Mouse (Mus musculus): ENCODE measurements around the gene Msx1. TPM values are rescaled to one million over a fixed set of nuclear protein-coding genes. Genes with fewer than 3 reads are reported as not detected.

Gene Msx1
- polyA plus RNA-seq, 1 experiment from 2014 or later = 3.3 TPM

GRCm38 (mm10) chr5:37805291-37805690 lies 19.1 kb downstream of the Msx1 start:
- 85% methylated on average over 6 of the region's 6 CpGs for WGBS
- ATAC-seq (ENCODE audit: low read depth) = no peak
- Histone ChIP-seq H3K36me3 (ENCODE audit: control insufficient read depth, insufficient read depth, low read length) (no peaks in the 10 kb centered on the region), H3K4me2 (ENCODE audit: low read depth, low read length) (no peak overlapping the region), H3K27ac (ENCODE audit: low read length) (no peak overlapping the region), H3K27me3 (ENCODE audit: control insufficient read depth, insufficient read depth, low read depth, low read length) (no peaks in the 10 kb centered on the region; the same call in 1 of the 2 replicates), H3K4me3 (ENCODE audit: low read length) (no peak overlapping the region), H3K4me1 (replicated peaks; ENCODE audit: control insufficient read depth, insufficient read depth, low read length) (no peaks in the 10 kb centered on the region), H3K9me3 (ENCODE audit: control insufficient read depth, low read length) (no peaks in the 10 kb centered on the region), H3K9ac (ENCODE audit: low read length) (no peak overlapping the region)

DNA sequence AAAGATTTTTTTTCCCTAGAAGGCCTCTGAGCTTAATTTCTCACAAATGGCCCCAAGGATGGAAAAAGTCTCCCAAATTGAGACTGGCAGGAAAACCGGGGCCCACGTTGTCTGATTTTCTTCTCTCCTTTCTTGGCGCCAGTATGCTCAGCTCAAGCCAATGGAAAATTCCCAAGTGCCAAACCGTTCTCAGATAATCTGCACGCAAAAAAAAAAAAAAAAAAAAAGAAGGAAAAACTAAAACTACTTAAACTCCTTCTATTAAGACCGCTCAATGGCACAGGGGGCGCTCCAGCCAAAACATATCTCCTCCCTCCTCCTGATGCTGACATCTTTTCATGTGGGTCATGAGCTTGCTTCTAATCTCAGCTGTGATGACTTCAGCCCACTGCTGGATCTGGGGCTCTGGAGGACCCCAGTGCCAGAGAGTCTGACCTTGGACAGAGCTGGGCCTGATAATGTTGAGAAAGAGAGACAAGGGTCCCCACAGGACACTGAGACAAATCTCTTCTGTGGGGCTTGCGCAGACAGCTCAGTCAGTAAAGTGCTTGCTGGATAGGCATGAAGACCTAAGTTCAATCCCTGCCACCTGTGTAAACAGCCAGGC lies 19.8 kb downstream of the Msx1 start:
- H3K27me3 ChIP-seq (ENCODE audit: control insufficient read depth, insufficient read depth, low read depth, low read length) = no peaks in the 10 kb centered on the region; the same call in 1 of the 2 replicates
- no peaks in the 10 kb centered on the region for H3K36me3 ChIP-seq (ENCODE audit: control insufficient read depth, insufficient read depth, low read length)
- 64% methylated on average over 8 of the region's 8 CpGs for WGBS
- no peak overlapping the region for H3K9ac ChIP-seq (ENCODE audit: low read length)
- H3K9me3 ChIP-seq (ENCODE audit: control insufficient read depth, low read length) = no peaks in the 10 kb centered on the region
- H3K27ac ChIP-seq (ENCODE audit: low read length) = no peak overlapping the region
- H3K4me3 ChIP-seq (ENCODE audit: low read length) = no peak overlapping the region
- no peak overlapping the region for H3K4me2 ChIP-seq (ENCODE audit: low read depth, low read length)
- no peaks in the 10 kb centered on the region for H3K4me1 ChIP-seq (replicated peaks; ENCODE audit: control insufficient read depth, insufficient read depth, low read length)
- no peak for ATAC-seq (ENCODE audit: low read depth)

GRCm38 (mm10) chr5:37797251-37797650 lies 27.1 kb downstream of the Msx1 start:
- H3K36me3 ChIP-seq (ENCODE audit: control insufficient read depth, insufficient read depth, low read length) = no peaks in the 10 kb centered on the region
- H3K9me3 ChIP-seq (ENCODE audit: control insufficient read depth, low read length) = no peaks in the 10 kb centered on the region
- H3K4me1 ChIP-seq (replicated peaks; ENCODE audit: control insufficient read depth, insufficient read depth, low read length) = no peaks in the 10 kb centered on the region
- no peaks in the 10 kb centered on the region for H3K27me3 ChIP-seq (ENCODE audit: control insufficient read depth, insufficient read depth, low read depth, low read length)
- no peak overlapping the region for H3K27ac ChIP-seq (ENCODE audit: low read length)
- H3K4me3 ChIP-seq (ENCODE audit: low read length) = no peak overlapping the region
- no peak for ATAC-seq (ENCODE audit: low read depth)
- no peak overlapping the region for H3K4me2 ChIP-seq (ENCODE audit: low read depth, low read length)
- no peak overlapping the region for H3K9ac ChIP-seq (ENCODE audit: low read length)
- WGBS = 49% methylated on average over 6 of the region's 6 CpGs

GRCm38 (mm10) chr5:37796751-37797150 lies 27.6 kb downstream of the Msx1 start:
- H3K9ac ChIP-seq (ENCODE audit: low read length) = no peak overlapping the region
- WGBS = 74% methylated on average over 5 of the region's 5 CpGs
- H3K4me3 ChIP-seq (ENCODE audit: low read length) = no peak overlapping the region
- H3K36me3 ChIP-seq (ENCODE audit: control insufficient read depth, insufficient read depth, low read length) = no peaks in the 10 kb centered on the region
- no peak overlapping the region for H3K27ac ChIP-seq (ENCODE audit: low read length)
- H3K4me1 ChIP-seq (replicated peaks; ENCODE audit: control insufficient read depth, insufficient read depth, low read length) = no peaks in the 10 kb centered on the region
- no peak for ATAC-seq (ENCODE audit: low read depth)
- no peak overlapping the region for H3K4me2 ChIP-seq (ENCODE audit: low read depth, low read length)
- no peaks in the 10 kb centered on the region for H3K27me3 ChIP-seq (ENCODE audit: control insufficient read depth, insufficient read depth, low read depth, low read length)
- H3K9me3 ChIP-seq (ENCODE audit: control insufficient read depth, low read length) = no peaks in the 10 kb centered on the region

DNA sequence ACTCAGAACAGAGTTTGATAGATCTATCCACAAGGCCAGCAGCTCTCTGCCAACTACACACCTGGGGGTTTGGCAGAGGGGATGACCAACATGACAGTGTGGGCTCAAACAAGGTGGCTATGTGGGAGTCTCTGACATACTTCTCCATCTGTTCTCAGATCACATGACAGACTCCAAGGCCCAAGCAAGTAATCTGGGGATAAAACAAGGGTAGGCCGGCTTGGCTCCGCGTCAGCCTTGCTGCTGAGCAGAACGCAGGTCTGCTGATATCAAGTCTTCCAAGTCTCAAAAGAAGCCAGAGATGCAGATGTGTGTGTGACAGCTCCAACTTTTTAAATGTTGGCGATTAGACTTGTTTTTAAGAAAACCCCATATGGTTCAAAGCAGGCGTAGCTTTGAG lies 28.7 kb downstream of the Msx1 start:
- Histone ChIP-seq H3K4me1 (replicated peaks; ENCODE audit: control insufficient read depth, insufficient read depth, low read length) (no peaks in the 10 kb centered on the region), H3K36me3 (ENCODE audit: control insufficient read depth, insufficient read depth, low read length) (no peaks in the 10 kb centered on the region), H3K9ac (ENCODE audit: low read length) (no peak overlapping the region), H3K27me3 (ENCODE audit: control insufficient read depth, insufficient read depth, low read depth, low read length) (no peaks in the 10 kb centered on the region), H3K4me2 (ENCODE audit: low read depth, low read length) (no peak overlapping the region), H3K9me3 (ENCODE audit: control insufficient read depth, low read length) (no peaks in the 10 kb centered on the region), H3K4me3 (ENCODE audit: low read length) (no peak overlapping the region), H3K27ac (ENCODE audit: low read length) (no peak overlapping the region)
- 88% methylated on average over 6 of the region's 6 CpGs for WGBS
- no peak for ATAC-seq (ENCODE audit: low read depth)

DNA sequence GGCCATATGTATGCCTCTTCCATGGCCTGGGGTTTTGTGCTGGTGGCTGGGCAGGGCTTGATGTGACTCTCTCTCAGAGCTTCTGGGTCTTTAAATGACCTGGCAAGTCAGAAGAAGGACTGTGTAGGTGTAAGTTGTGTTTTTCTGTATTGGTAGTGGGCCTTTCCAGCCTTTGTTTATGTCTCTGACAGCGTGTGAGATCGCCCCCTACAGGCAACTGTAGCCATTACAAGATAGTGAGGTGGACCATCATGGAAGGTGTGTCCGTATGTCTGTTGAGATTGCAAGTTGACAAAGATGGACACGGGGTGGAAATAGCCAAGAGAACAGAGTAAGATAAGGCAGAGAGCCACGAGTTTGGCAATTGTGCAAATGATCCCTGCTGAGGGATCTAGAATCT lies 32.2 kb downstream of the Msx1 start:
- Histone ChIP-seq H3K9me3 (ENCODE audit: control insufficient read depth, low read length) (no peaks in the 10 kb centered on the region), H3K4me3 (ENCODE audit: low read length) (no peak overlapping the region), H3K27ac (ENCODE audit: low read length) (no peak overlapping the region), H3K9ac (ENCODE audit: low read length) (no peak overlapping the region), H3K4me2 (ENCODE audit: low read depth, low read length) (no peak overlapping the region), H3K4me1 (replicated peaks; ENCODE audit: control insufficient read depth, insufficient read depth, low read length) (no peaks in the 10 kb centered on the region), H3K36me3 (ENCODE audit: control insufficient read depth, insufficient read depth, low read length) (no peaks in the 10 kb centered on the region), H3K27me3 (ENCODE audit: control insufficient read depth, insufficient read depth, low read depth, low read length) (no peaks in the 10 kb centered on the region)
- 40% methylated on average over 5 of the region's 5 CpGs for WGBS
- ATAC-seq (ENCODE audit: low read depth) = no peak

- Histone ChIP-seq H3K4me3 (ENCODE audit: low read length) (no peak overlapping the region), H3K27me3 (ENCODE audit: control insufficient read depth, insufficient read depth, low read depth, low read length) (no peaks in the 10 kb centered on the region), H3K4me1 (replicated peaks; ENCODE audit: control insufficient read depth, insufficient read depth, low read length) (no peaks in the 10 kb centered on the region), H3K4me2 (ENCODE audit: low read depth, low read length) (no peak overlapping the region), H3K36me3 (ENCODE audit: control insufficient read depth, insufficient read depth, low read length) (no peaks in the 10 kb centered on the region), H3K9me3 (ENCODE audit: control insufficient read depth, low read length) (no peaks in the 10 kb centered on the region), H3K27ac (ENCODE audit: low read length) (no peak overlapping the region), H3K9ac (ENCODE audit: low read length) (no peak overlapping the region)
- no peak for ATAC-seq (ENCODE audit: low read depth)
- WGBS = 65% methylated on average over 9 of the region's 9 CpGs
These were observed 39.5 kb downstream of the Msx1 start for GRCm38 (mm10) chr5:37784847-37785391.

DNA sequence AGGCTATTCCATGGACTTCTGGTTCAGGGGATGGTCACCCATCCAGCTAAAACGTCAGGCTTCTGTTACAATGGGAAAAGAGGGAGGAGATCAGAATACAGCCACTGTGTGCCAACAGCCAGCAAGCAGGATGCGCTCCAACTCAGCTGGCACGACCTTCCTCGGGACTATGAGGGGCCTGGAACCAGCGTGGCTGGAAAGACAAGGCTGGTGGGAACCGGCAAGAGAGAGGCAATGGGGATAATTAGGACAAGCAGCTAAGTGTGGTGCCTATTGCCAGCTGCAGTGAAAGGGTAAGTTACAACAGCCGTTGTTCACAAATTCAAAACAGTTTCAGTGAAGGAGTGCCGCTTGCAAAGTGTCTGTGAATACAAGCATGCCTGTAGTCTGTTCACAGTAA lies 41.1 kb downstream of the Msx1 start:
- no peak overlapping the region for H3K4me2 ChIP-seq (ENCODE audit: low read depth, low read length)
- no peaks in the 10 kb centered on the region for H3K27me3 ChIP-seq (ENCODE audit: control insufficient read depth, insufficient read depth, low read depth, low read length)
- H3K27ac ChIP-seq (ENCODE audit: low read length) = no peak overlapping the region
- H3K9me3 ChIP-seq (ENCODE audit: control insufficient read depth, low read length) = no peaks in the 10 kb centered on the region
- H3K4me3 ChIP-seq (ENCODE audit: low read length) = no peak overlapping the region
- ATAC-seq (ENCODE audit: low read depth) = no peak
- no peaks in the 10 kb centered on the region for H3K4me1 ChIP-seq (replicated peaks; ENCODE audit: control insufficient read depth, insufficient read depth, low read length)
- H3K36me3 ChIP-seq (ENCODE audit: control insufficient read depth, insufficient read depth, low read length) = no peaks in the 10 kb centered on the region
- no peak overlapping the region for H3K9ac ChIP-seq (ENCODE audit: low read length)
- WGBS = 70% methylated on average over 8 of the region's 8 CpGs

DNA sequence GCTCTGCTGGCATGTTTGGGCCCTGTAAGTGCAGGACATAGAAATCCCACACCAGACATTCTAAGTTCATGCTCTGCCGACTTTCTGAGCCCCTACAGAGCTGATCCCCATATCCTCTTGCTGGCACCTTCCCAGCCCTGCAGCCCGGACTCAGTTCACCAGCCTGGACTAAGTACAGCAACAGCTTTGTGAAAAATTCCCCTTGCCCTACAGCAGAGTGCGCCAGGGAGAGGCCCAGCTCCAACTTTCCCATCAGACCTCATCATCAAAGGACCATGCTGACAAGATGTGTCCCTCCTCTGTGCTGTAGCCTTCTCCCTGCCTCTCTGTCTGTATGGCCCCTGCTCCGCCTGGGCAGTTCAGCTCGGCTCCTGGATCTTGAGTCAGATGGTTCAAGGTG lies 48.7 kb downstream of the Msx1 start:
- ATAC-seq (ENCODE audit: low read depth) = no peak
- no peaks in the 10 kb centered on the region for H3K36me3 ChIP-seq (ENCODE audit: control insufficient read depth, insufficient read depth, low read length)
- no peaks in the 10 kb centered on the region for H3K27me3 ChIP-seq (ENCODE audit: control insufficient read depth, insufficient read depth, low read depth, low read length)
- no peaks in the 10 kb centered on the region for H3K4me1 ChIP-seq (replicated peaks; ENCODE audit: control insufficient read depth, insufficient read depth, low read length)
- no peak overlapping the region for H3K4me3 ChIP-seq (ENCODE audit: low read length)
- WGBS = 38% methylated on average over 5 of the region's 5 CpGs
- H3K9me3 ChIP-seq (ENCODE audit: control insufficient read depth, low read length) = no peaks in the 10 kb centered on the region
- H3K4me2 ChIP-seq (ENCODE audit: low read depth, low read length) = no peak overlapping the region
- H3K27ac ChIP-seq (ENCODE audit: low read length) = no peak overlapping the region
- H3K9ac ChIP-seq (ENCODE audit: low read length) = no peak overlapping the region

DNA sequence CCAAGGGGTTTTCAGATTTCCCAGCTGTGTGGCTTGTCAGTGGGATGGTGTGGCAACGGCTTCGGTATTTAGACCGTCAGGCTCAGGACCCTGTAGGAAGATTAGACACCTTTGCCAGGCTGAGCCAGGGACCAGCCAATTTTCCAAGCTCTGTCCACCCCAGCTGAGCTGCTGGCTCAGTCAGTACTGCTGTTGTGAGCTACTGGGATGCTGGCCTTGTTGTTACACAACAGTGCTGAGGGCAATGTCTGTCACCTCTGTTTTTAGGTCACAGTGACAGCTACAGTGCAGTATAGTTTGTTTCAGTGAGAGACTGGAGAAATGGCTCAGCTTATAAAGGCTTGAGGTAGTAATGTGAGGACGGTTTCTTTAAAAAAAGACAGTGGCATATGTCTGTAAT lies 50.4 kb downstream of the Msx1 start:
- H3K36me3 ChIP-seq (ENCODE audit: control insufficient read depth, insufficient read depth, low read length) = no peaks in the 10 kb centered on the region
- H3K27ac ChIP-seq (ENCODE audit: low read length) = no peak overlapping the region
- H3K4me1 ChIP-seq (replicated peaks; ENCODE audit: control insufficient read depth, insufficient read depth, low read length) = no peaks in the 10 kb centered on the region
- WGBS = 63% methylated on average over 4 of the region's 4 CpGs
- H3K4me3 ChIP-seq (ENCODE audit: low read length) = no peak overlapping the region
- no peak for ATAC-seq (ENCODE audit: low read depth)
- no peak overlapping the region for H3K9ac ChIP-seq (ENCODE audit: low read length)
- H3K9me3 ChIP-seq (ENCODE audit: control insufficient read depth, low read length) = no peaks in the 10 kb centered on the region
- no peaks in the 10 kb centered on the region for H3K27me3 ChIP-seq (ENCODE audit: control insufficient read depth, insufficient read depth, low read depth, low read length)
- no peak overlapping the region for H3K4me2 ChIP-seq (ENCODE audit: low read depth, low read length)
